Mouse (Mus musculus) right cerebral cortex, postnatal 14 days (tissue): ENCODE results near the gene Slc45a1.
"Not testable (repeated sequence)": the region's sequence is repeated elsewhere in the genome, so short reads cannot be mapped to it uniquely, and the experiment has no call there.

ENCODE experiments used
- DNase-seq: peaks from one replicate; pipeline ENCODE4 v3.0.0; 2022

Slc45a1 gene

DNA sequence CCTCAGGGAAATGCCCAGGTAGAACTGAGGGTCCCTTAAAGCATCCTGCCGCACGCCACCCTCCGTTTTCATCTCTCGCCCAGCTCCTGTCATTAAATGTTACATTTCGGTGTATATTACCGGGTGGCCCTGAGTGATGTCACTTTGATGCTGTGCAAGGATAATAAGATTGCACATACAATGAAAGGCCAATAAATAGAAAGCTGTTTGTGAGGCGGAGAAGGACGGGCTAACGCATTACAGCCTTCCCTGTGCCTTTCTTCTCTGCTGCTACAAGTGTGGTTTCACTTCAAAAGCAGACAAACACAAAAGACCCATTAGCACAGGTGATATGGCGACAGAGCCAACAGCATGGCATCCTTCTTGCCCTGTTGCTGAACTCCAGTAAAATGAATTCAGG, 50.5 kb downstream of the Slc45a1 start:
- no peak for DNase-seq

GRCm38 (mm10) chr4:150600503-150600902, 51.5 kb downstream of the Slc45a1 start:
- DNase-seq, result not testable (repeated sequence)

DNA sequence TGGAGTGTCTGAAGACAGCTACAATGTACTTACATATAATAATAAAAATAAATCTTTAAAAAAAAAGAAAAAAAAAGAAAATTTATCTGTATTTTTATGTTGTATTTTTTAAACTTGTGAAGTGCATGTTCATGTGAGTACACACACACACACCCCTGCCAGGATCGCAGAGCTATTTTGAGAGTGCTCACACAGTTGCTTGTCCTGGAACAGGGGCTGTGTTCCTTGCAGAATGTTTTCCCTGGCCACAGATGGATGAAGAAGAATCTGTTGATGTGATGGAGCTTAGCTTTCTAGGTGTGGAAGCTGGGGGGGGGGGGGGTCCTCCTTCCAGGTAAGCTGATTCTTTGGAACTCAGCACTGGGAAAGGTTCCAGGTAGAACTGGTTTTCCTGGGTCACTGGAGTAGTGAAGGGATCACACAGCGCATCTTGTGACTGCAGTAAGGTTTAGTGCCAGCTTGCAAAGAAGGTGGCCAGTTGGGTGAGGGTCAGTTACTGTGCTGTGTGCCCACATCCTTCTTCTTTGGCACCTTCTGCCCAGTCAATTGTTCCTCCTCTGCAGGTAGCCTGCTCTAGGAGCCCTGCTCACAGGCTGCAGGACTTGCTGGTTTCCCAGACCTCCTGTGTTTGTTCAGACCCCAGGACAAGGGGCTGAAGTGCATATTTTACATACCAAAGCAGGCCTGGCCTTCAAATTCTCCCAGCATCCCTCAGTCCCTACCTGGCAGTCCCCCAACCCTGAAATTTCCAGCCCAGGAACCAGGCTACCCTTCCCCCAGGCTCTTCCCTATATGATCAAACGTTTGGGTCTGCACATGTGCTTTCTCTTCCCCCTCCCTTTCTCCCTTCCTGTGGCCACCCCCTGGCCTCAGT, 52.6 kb downstream of the Slc45a1 start:
- DNase-seq, result no peak

GRCm38 (mm10) chr4:150598686-150599085, 53.3 kb downstream of the Slc45a1 start:
- DNase-seq, result no peak

DNA sequence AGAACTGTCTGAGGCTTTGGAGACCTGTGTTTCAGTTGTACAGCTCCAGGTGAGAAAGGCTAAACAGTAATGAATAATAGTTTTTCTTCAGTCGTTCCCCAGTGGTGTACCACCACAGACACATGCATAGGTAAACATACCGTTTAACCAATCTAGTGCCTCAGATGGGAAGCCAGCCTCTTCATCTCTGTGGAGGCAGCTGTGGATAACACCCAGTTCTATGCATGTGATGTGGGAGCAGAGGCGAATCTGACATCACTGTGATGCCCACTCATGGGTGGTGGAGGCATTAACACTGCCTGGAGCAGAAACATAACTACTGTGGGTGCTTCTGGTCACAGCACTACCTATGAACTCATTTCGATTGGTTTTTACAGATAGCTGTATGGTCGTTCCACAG, 56.0 kb downstream of the Slc45a1 start:
- DNase-seq, result no peak

DNA sequence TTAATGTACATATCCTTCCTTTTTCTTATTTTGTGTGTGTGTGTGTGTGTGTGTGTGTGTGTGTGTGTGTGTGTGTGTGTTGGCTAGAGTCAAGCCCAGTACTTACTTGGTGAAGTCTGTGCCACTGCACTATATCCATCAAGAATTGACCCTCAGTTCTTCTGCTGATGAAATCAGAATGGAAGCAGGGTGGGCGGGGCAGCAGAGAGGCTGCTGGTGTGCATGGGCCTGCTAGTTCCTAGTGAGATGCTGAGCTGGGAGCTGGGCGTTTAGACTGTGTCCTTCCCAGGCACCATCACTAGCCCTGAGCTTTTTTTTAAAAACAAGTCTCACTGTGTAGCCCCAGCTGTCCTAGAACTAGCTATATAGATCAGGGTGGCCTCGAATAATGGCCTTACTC, 56.9 kb downstream of the Slc45a1 start:
- no peak for DNase-seq

DNA sequence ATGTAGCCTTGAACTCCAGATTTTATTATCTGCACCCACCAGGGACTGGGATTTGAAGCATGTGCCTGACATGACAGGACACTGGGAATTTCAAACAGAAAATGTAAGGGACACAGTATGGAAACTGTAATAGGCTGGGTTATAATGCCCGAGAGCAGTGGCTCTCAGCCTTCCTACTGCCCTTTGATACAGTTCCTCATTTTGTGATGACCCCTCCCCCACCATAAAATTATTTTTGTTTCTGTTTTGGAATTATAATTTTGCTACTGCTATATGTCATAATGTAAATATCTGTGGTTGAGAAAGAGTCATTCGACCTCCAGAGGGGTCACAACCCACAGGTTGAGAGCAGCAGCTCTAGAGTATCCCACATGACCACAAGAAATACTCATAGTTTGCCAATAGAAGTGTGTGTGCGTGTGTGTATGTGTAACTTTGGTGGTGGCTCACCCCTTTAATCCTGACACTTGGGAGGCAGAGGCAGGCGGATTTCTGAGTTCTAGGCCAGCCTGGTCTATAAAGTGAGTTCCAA, 57.6 kb downstream of the Slc45a1 start:
- DNase-seq, result no peak

DNA sequence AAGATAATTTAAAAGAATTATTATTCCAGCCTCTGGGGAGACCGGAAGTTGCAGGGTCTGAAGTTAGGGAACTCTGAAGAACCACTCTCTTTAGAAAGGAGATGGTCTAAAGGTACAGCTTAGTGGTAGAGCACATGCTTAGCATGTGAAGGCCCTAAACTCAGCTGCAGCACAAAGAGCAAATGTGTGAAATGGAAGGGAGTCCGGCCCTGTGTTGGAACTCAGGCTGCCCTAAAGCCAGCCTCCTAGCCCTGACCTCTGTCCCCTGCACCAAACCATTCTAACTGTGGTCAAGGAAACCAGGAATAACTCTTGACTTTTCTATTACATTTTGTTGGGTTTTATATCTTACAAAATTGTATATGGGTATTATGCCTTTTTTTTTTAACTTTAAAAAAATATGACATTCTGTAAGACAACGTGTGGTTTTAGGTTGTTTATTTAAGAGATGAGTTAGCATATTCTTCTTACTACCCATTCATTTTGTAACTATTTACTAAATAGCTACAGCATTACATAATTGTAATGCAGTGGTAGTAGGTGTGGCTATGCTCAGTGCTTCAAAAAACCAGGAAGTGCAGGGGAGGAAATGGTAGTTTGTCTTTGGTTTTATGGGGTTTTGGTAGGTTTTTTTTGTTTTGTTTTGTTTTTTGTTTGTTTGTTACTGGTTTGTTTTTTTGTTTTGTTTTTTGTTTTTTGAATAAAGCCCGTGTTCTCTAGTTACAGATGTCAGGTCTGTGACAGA, 58.3 kb downstream of the Slc45a1 start:
- DNase-seq, result no peak

DNA sequence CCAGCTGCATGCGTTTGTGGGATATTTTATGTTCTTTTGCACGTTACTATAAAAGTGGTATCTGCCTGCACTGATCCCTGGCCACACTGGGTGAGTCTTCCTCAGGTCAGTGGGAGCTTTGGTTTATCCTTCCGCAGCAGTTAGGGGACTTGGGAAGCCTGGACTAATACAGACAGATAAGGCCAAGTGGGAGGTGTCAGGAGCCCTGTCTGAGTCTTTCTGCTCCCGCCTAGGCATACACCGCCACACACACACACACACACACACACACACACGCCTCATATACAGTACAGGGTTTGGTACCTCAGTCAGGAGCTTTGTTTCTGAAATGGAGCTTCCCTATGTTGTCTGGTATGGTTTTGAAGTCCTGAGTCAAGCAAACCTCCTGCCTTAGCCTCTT, 59.9 kb downstream of the Slc45a1 start:
- no peak for DNase-seq

DNA sequence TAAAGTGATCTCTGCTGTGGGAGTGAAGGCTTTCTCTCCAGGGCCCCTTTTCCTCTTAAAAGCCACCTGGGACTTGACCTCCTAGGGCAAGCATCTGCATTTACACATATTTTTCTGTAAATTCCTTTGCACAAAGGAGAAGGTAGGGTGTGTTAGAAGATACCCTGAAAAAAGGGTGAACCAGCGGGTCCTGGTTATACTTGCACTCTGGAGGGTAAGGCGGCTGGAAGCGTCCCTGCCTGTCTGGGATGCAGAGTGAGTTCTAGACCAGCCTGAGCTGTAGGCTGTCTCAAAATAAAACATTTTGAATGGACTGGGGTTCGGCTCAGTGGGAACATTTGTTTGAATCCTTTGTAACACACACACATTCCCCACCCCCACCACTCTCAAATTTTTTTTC, 60.4 kb downstream of the Slc45a1 start:
- DNase-seq, result no peak

GRCm38 (mm10) chr4:150590621-150591282, 61.2 kb downstream of the Slc45a1 start:
- no peak for DNase-seq

GRCm38 (mm10) chr4:150588300-150588621, 63.7 kb downstream of the Slc45a1 start:
- DNase-seq, result no peak

DNA sequence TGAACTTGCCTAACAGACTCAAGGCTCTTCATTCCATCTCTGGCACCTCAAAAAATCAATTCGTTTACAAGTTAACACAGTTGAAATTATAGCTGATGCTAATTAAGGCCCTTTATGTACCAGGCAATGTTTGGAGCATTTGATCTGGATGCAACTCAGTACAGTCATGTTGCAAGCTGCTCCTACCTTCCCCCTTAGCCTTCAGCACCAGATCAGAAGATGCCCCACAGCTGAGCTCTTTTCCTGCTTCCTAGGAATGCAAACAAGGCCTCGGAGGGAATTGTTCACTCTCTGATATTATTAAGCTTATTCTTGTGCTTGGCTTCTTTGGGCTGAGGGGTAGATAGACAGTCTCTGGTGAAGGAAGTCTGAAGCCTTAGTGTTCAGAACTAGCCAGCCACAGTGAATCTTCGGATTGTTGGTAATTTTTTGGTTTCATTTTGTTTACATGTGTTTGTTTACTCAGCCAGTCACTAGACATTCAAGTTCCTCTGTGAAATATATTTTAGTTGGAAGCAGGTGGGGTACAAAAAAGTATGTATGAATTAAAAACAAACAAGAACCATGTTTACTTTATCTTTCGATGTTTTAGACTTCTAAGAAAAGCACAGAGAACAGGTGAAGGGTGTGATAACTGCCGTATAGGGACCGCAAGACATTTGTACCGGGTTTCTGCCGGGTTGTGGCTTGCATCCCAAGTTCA, 64.2 kb downstream of the Slc45a1 start:
- no peak for DNase-seq

GRCm38 (mm10) chr4:150586275-150586674, 65.7 kb downstream of the Slc45a1 start:
- DNase-seq, result no peak

- DNase-seq, result no peak
Observed at GRCm38 (mm10) chr4:150585800-150586199, 66.2 kb downstream of the Slc45a1 start.

GRCm38 (mm10) chr4:150583777-150584135, 68.2 kb downstream of the Slc45a1 start:
- no peak for DNase-seq

DNA sequence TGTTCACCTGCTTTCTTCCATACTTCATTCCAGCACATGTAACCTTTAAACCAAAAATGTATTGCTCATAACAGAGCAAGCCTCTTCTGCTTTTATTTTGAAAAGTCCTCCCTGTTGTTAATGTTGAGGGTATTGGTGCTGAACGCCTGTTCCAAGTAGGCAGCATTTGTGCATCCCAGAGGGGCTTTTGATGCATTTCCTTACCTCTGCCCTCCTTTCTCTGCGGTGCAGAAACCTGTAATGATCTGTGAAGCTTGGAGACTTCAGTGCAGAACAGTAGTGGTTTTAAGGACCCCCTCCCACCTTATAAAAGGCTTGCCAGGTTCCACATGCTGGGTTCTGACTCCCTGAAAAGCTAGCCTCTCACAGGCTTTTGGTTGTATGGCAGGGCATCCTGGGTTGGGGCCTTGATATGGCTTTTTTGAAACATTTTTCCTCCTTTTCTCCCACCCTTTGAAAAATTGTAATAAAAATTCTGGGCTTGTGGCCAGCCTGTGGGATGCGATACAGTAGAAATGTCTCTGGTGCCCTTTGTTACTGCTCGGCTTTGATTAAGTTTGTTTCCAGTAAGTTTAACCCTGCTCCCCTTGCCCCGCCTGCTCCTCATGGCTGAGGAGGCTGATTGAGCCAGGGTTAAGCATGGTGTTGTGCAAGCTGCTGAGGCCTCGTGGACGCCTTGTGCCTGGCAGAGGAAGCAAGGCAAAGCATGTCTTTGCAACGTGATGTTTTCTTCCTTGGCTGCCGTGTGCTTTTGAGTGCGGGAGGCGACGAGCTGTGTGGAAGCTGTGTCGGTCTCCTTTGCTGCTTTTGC, 68.8 kb downstream of the Slc45a1 start:
- DNase-seq, result peak; percentile 40

- no peak for DNase-seq
Observed at GRCm38 (mm10) chr4:150581931-150582723, 69.8 kb downstream of the Slc45a1 start.
